Mouse (Mus musculus): ENCODE data around the gene Gm26558.

The Gm26558 gene

GRCm38 (mm10) chr2:70661715-70662495 is at the start of gene Gm26558:
Gene Gm26558 (minus strand): TSS chr2:70662108.
- no peak; the same call in 1 of the 2 replicates for TF ChIP-seq GATA4 (IDR thresholded peaks at IDR 0.05; ENCODE audit: insufficient replicate concordance, low read length)

DNA sequence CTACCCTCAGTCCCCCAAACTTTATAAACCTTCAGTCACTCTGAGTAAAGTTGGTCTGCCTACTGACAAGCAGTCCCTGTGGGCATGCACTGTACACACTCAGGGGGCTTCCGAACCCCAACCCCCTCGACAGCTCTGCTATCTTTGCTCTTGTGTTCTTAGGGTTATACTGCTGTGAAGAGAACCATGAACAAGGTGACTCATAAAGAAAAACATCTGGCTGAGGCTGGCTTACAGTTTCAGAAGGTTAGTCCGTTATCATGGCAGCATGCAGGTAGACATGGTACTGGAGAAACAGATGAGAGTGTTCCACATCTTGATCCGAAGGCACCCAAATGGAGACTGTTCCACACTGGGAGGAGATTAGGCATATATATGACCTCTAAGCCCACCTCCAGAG is 49.0 kb upstream of the Gm26558 start:
- no peak for TF ChIP-seq GATA4 (IDR thresholded peaks at IDR 0.05; ENCODE audit: insufficient replicate concordance, low read length)

DNA sequence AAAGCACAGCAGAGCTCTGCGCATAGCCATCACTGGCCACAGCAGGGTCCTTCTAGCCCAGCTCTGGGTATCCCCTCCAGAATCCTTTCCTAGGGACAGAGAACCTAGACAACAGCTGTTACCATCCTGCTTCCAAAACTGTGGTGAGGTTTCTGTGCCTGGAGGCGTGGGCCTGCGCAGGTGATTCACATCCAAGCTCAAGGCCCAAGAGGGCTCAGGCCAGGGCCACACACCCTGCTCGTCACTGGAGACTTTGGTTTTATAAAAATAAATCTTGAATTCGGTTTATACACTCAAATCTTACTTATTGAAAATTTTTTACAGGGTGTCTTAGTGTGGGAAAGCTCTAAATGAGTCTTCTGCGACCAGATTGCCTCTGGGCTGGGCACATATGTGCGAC is 48.3 kb upstream of the Gm26558 start:
- TF ChIP-seq GATA4 (IDR thresholded peaks at IDR 0.05; ENCODE audit: insufficient replicate concordance, low read length) = no peak

DNA sequence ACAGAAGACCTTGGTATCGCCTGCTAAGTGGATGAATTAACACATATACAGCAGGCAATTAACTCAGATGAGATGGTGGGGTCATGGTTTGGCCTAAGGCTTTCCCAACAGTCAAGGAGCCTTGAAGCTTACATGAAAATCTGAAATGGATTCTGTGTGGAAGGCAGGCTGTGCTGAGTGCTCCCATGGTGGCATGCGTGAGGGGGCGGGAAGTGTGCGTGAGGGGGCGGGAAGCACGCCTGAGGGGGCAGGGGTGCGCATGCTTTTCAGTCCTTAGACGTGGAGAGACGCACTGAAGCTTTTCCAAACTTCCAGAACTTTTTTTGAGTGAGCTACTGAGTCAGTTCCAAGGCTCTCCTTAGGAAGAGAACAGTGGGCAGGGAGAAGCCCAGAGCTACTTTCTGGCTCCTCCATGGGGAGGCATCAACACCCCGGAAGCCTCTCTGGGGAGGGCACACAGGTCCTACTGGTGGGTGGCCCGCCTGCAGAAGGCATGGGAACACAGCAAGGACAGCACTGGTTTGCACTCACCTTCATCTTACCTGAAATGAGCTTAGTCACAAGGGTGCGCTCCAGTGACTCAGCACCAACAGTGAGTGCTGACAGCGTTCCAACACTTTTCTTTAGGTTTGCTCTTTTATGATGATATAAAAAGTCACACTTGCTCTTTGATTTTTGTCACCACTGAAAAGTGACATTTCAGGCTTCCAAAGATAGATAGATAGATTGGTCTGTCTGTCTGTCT is 47.2 kb upstream of the Gm26558 start:
- no peak for TF ChIP-seq GATA4 (IDR thresholded peaks at IDR 0.05; ENCODE audit: insufficient replicate concordance, low read length)

DNA sequence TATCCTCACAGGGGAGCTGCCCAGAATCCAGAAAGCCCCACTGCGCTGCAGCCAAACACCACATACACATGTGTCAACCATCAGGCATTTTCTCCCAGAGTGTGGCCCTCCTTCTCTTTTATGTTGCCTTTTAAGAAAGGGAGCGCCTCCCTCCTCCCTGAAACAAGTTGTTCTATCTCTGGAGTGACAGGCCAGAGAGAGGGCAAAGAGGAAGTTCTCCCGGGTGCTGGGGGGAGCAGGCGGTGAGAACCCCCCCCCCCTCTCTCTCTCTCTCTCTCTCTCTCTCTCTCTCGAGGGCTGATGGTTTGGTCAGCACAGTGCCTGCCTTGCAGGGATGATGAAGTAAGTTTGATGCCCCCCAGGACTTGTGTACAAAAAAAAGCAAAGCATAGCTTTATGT is 40.5 kb upstream of the Gm26558 start:
- TF ChIP-seq GATA4 (IDR thresholded peaks at IDR 0.05; ENCODE audit: insufficient replicate concordance, low read length) = no peak

DNA sequence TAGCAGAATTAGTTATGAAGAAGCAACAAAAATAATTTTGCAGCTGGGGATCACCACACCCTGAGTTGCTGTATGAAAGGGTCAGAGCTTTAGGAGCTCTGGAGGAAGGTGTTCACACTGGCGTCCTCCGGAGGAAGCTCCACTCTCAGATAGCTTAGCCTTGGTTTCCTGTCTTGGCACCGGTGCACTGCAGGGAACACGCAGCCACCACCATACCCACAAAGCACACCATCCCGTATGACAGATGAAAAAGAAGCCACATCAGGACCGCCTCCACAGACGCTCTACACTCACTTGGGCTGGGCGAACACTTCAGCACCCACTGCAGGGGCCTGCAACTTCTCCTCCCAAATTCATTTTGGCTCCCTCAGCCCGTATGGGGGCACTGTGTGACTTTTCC is 39.7 kb upstream of the Gm26558 start:
- no peak for TF ChIP-seq GATA4 (IDR thresholded peaks at IDR 0.05; ENCODE audit: insufficient replicate concordance, low read length)

DNA sequence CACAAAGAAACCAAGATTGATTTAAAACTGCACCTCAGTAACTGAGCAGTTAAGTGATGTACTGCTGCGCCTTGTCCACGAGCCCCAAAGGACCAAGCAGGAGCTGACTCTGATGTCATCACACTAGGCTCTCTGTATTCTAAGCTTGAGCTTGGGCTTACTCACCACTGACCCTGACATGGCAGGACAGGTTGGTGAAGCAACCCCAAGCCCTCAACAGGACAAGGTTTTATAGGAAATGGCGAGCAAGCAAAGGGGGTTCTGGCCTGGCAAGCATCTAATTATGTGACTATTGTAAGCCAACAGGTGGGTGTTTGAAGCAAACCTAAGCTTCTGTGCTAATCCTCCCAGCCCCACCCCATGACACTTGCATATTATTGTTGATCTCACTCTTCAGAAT is 38.9 kb upstream of the Gm26558 start:
- TF ChIP-seq GATA4 (IDR thresholded peaks at IDR 0.05; ENCODE audit: insufficient replicate concordance, low read length) = no peak

DNA sequence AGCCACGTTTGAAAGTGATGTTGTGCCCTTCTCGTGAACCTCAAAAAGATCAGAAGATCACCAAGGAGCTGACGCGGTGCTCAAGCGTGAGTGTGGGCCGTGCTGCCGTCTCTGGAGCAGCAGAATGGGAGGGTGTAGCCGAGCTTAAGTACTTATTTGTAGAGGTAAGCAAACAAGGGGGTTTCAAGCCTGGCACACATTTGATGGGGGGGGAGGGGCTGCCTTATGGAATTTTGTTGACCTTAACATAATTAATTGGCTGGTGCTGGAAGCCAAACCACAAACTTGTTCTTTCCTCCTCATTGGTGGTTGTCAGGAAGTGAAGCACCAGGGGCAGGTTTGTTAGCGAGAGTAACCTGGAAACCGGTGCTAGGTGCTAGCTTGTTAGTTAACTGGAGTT is 33.8 kb upstream of the Gm26558 start:
- no peak for TF ChIP-seq GATA4 (IDR thresholded peaks at IDR 0.05; ENCODE audit: insufficient replicate concordance, low read length)

GRCm38 (mm10) chr2:70690195-70690594 is 28.3 kb upstream of the Gm26558 start:
- TF ChIP-seq GATA4 (IDR thresholded peaks at IDR 0.05; ENCODE audit: insufficient replicate concordance, low read length) = no peak

DNA sequence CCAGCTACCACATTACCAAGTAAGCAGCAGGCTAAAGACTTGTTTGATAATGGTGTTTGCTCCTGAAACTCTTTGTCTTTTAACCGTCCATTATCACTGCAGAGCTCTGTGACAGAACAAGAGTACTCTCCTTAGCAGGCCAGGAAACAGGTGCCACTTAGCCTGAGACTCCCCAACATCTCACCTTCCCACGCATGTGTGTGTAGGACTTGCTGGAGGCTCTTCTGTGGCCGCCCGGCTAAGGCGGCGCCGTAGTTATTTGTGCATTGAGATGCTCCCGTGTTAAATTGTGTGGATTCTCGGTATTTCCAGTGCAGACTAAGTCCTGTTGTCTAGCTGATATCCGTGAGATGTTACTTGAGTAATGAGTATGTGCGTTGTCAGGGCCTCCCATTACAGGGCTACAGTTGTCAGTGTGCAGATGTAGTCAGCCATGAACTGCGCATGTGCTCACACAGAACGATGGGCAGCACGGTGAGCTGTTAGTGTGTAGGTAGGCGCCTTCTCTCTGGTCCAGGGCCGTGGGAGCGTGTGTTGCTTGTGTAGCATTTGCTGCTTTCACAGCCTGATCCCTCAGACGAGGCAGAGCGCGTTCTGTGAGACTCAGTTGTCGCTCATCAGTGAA is 26.7 kb upstream of the Gm26558 start:
- no peak for TF ChIP-seq GATA4 (IDR thresholded peaks at IDR 0.05; ENCODE audit: insufficient replicate concordance, low read length)

- no peak for TF ChIP-seq GATA4 (IDR thresholded peaks at IDR 0.05; ENCODE audit: insufficient replicate concordance, low read length)
These were observed 20.4 kb upstream of the Gm26558 start for GRCm38 (mm10) chr2:70682324-70682723.

GRCm38 (mm10) chr2:70673445-70674126 is 11.7 kb upstream of the Gm26558 start:
- no peak for TF ChIP-seq GATA4 (IDR thresholded peaks at IDR 0.05; ENCODE audit: insufficient replicate concordance, low read length)

DNA sequence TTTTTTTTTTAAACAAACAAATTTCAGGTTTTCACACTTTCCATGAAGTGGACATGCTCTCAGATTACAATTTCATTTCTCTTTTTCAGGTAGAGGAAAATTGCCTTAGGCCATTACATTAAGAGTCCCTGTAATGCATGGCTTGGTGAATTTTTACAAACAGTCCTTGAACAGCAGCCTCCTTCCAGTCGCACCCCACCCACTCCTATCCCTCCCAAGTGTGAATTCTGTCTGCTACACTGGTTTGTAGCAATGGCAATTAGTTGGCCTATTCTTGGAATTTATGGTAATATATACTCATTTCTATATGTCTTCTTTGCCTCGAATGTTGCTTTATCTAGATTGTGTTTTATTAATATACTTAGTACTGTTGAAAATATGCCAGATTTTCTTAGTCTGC is 10.6 kb upstream of the Gm26558 start:
- no peak for TF ChIP-seq GATA4 (IDR thresholded peaks at IDR 0.05; ENCODE audit: insufficient replicate concordance, low read length)

DNA sequence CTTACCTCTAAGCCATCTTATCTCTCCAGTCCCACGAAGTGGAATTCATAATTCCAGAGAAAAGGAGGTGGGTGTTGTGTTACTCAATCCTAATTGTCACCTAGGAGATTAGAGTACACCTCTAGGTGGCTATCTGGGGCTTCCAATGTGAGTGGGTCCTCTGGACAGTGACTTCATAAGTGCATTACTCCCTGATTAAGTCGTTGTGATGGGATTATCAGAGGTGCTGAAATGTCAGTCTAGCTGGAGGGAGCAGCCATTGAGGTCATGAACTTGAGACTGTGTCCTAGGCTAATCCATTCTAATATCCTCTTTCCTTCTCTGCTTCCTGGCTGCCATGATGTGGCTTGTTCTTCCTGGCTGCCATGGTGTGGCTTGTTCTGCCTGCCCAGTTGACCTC is 8.0 kb upstream of the Gm26558 start:
- TF ChIP-seq GATA4 (IDR thresholded peaks at IDR 0.05; ENCODE audit: insufficient replicate concordance, low read length) = no peak

DNA sequence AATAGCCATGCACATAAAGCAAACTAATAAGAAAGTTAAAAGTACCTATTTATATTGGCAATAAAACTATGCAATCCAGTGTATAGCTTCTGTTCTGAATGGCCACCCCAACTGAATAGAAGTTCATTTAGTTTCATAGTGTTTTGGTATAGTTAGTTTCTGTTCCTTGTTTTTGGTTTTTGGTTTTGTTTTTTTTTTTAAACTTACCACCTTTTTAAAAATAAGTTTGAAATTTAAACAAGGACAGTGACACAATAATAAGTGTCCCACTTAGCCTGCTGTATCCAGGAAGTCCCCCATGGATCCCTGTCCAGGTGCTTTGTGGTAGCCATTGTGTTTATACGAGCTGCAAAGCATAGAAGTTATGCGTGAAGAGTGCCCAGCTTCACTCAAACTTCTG is 7.3 kb upstream of the Gm26558 start:
- TF ChIP-seq GATA4 (IDR thresholded peaks at IDR 0.05; ENCODE audit: insufficient replicate concordance, low read length) = no peak
